Comparison of ENCODE assay signal across 8 mouse cellular contexts in the genomic region with DNA sequence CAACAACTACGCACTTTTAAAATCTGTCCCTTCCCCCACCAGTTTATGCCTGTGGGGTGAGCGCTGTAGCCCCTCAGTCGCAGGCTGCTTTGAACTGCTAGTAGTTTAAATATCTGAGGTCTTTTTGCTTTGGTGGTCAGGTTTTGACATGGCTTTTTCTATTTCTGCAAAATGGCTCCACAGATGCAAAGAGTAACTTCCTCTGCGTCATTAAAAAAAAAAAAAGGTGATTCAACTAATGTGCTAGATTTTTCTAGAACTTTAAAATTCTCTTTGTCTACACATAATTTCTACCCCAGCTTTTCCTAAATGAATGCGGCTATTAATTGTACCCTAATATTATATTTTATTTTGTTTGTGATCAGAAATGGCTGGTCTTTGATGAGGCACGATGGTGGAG. TPM values are rescaled to one million over a fixed set of nuclear protein-coding genes. Genes with fewer than 3 reads are reported as not detected.
DNase-seq lines count a peak whose midpoint lies in the region; ATAC-seq and TF ChIP-seq lines count a peak whose summit lies in the region.

No protein-coding gene starts in this region.

- no peak overlapping the region; the same call in 1 of the 2 replicates for H3K9ac ChIP-seq in lung, embryonic 14.5 days
- H3K9ac ChIP-seq in limb, embryonic 12.5 days (replicated peaks), result no peak overlapping the region
- no peak overlapping the region for H3K9ac ChIP-seq in neural tube, embryonic 15.5 days (replicated peaks)

- H3K27ac ChIP-seq in lung, embryonic 14.5 days (ENCODE audit: low read depth), result peak overlapping the region; percentile 86
- peak overlapping the region; percentile 87 for H3K27ac ChIP-seq in embryonic fibroblast, embryonic 13.5 days (ENCODE audit: insufficient read depth, low read length)
- peak overlapping the region; percentile 86 for H3K27ac ChIP-seq in limb, embryonic 12.5 days
- peak overlapping the region; percentile 91 for H3K27ac ChIP-seq in neural tube, embryonic 15.5 days (replicated peaks)

- peak overlapping the region; percentile 54 for H3K4me2 ChIP-seq in lung, embryonic 14.5 days
- H3K4me2 ChIP-seq in limb, embryonic 12.5 days, result peak overlapping the region; percentile 41
- H3K4me2 ChIP-seq in neural tube, embryonic 15.5 days, result peak overlapping the region; percentile 65

- H3K9me3 ChIP-seq in lung, embryonic 14.5 days (ENCODE audit: low read depth, low read length), result no peaks in the 10 kb centered on the region
- H3K9me3 ChIP-seq in limb, embryonic 12.5 days, result no peaks in the 10 kb centered on the region
- no peaks in the 10 kb centered on the region for H3K9me3 ChIP-seq in neural tube, embryonic 15.5 days (replicated peaks)

- DNase-seq in lung, embryonic 14.5 days, result no peak
- DNase-seq in lung, adult 18-20 months, result no peak
- DNase-seq in adrenal gland, adult 18-20 months (ENCODE audit: low spot score in 2 of 2), result no peak
- no peak for DNase-seq in adrenal gland, postnatal 36 days
- no peak for DNase-seq in layer of hippocampus, adult 9-10 months (ENCODE audit: low spot score)

- WGBS in lung, embryonic 14.5 days, result 26% methylated on average over 6 of the region's 6 CpGs
- 28% methylated on average over 6 of the region's 6 CpGs for WGBS in limb, embryonic 12.5 days
- WGBS in neural tube, embryonic 15.5 days, result 33% methylated on average over 6 of the region's 6 CpGs

- H3K4me1 ChIP-seq in lung, embryonic 14.5 days (ENCODE audit: insufficient read depth), result no peaks in the 10 kb centered on the region
- peaks cover 2% of the 10 kb centered on the region; the same call in 1 of the 2 replicates for H3K4me1 ChIP-seq in embryonic fibroblast, embryonic 13.5 days (ENCODE audit: control insufficient read depth, insufficient read depth, low read length)
- H3K4me1 ChIP-seq in limb, embryonic 12.5 days (replicated peaks), result 0 out of 2 replicates have a peak, but pooled peaks cover 7% of the 10 kb centered on the region
- H3K4me1 ChIP-seq in neural tube, embryonic 15.5 days, result peaks cover 27% of the 10 kb centered on the region

- TF ChIP-seq CTCF in lung, embryonic 14.5 days (IDR thresholded peaks at IDR 0.05; ENCODE audit: low read depth), result no peak
- TF ChIP-seq CTCF in embryonic fibroblast, embryonic 13.5 days (IDR thresholded peaks at IDR 0.05; ENCODE audit: borderline replicate concordance, insufficient read depth, low read length), result no peak

- H3K27me3 ChIP-seq in lung, embryonic 14.5 days (ENCODE audit: insufficient read depth, low read length), result peaks cover 15% of the 10 kb centered on the region; the same call in 1 of the 2 replicates
- H3K27me3 ChIP-seq in limb, embryonic 12.5 days, result peaks cover 84% of the 10 kb centered on the region
- peaks cover 55% of the 10 kb centered on the region for H3K27me3 ChIP-seq in neural tube, embryonic 15.5 days (replicated peaks)

- H3K4me3 ChIP-seq in lung, embryonic 14.5 days (ENCODE audit: low read depth, low read length), result peak overlapping the region; percentile 62
- peak overlapping the region; percentile 16; the same call in 1 of the 2 replicates for H3K4me3 ChIP-seq in embryonic fibroblast, embryonic 13.5 days (ENCODE audit: insufficient read depth, low read length)
- peak overlapping the region; percentile 62 for H3K4me3 ChIP-seq in limb, embryonic 12.5 days (replicated peaks)
- H3K4me3 ChIP-seq in neural tube, embryonic 15.5 days (replicated peaks), result peak overlapping the region; percentile 55

- ATAC-seq in lung, embryonic 14.5 days (ENCODE audit: insufficient read depth), result no peak
- no peak for ATAC-seq in limb, embryonic 12.5 days (ENCODE audit: insufficient number of reproducible peaks, insufficient read depth, low FRiP score, low TSS enrichment, low read depth)
- no peak for ATAC-seq in neural tube, embryonic 15.5 days (ENCODE audit: low FRiP score)

- no peak for TF ChIP-seq POLR2A in embryonic fibroblast, embryonic 13.5 days (IDR thresholded peaks at IDR 0.05; ENCODE audit: low read depth, low read length)

- H3K36me3 ChIP-seq in lung, embryonic 14.5 days (ENCODE audit: insufficient read depth), result peaks cover 19% of the 10 kb centered on the region; the same call in 1 of the 2 replicates
- H3K36me3 ChIP-seq in limb, embryonic 12.5 days, result peaks cover 23% of the 10 kb centered on the region; the same call in 1 of the 2 replicates
- H3K36me3 ChIP-seq in neural tube, embryonic 15.5 days, result peaks cover 11% of the 10 kb centered on the region; the same call in 1 of the 2 replicates

RNA-seq across cellular contexts. Expression of a gene that starts 0.7 kb away (rescaled TPM):
- 23.1 and 26.0 TPM in 2 replicates for polyA plus RNA-seq in lung, embryonic 14.5 days (2014; fragmentation: Nextera tagmentation; extraction: Ambion mirVana)
- polyA plus RNA-seq in embryonic fibroblast, embryonic 13.5 days (2011; ENCODE audit: insufficient read length, low read depth, missing spikeins), result 36.1 and 38.6 TPM in 2 replicates
- 41.3 and 41.9 TPM in 2 replicates for polyA plus RNA-seq in limb, embryonic 12.5 days (2016; fragmentation: Nextera tagmentation; extraction: Ambion mirVana)
- 56.9 and 71.6 TPM in 2 replicates for polyA plus RNA-seq in neural tube, embryonic 15.5 days (2015; fragmentation: Nextera tagmentation; extraction: Ambion mirVana)
- total RNA-seq in adrenal gland, adult 18-20 months (2021), result 10 to 100 TPM; 47.9 to 52.8 TPM
- total RNA-seq in adrenal gland, postnatal 36 days (2021), result 10 to 100 TPM; 43.3 to 53.9 TPM

RNA-seq across cellular contexts. Expression of a gene that starts 15.6 kb away (rescaled TPM):
- 13.8 and 14.8 TPM in 2 replicates for polyA plus RNA-seq in lung, embryonic 14.5 days (2014; fragmentation: Nextera tagmentation; extraction: Ambion mirVana)
- polyA plus RNA-seq in embryonic fibroblast, embryonic 13.5 days (2011; ENCODE audit: insufficient read length, low read depth, missing spikeins), result 8.7 and 9.1 TPM in 2 replicates
- 24.8 and 27.0 TPM in 2 replicates for polyA plus RNA-seq in limb, embryonic 12.5 days (2016; fragmentation: Nextera tagmentation; extraction: Ambion mirVana)
- 30.0 and 32.4 TPM in 2 replicates for polyA plus RNA-seq in neural tube, embryonic 15.5 days (2015; fragmentation: Nextera tagmentation; extraction: Ambion mirVana)
- total RNA-seq in adrenal gland, adult 18-20 months (2021), result 1 to 10 TPM; 8.9 to 9.1 TPM
- total RNA-seq in adrenal gland, postnatal 36 days (2021), result 1 to 10 TPM; 8.7 to 9.8 TPM

RNA-seq across cellular contexts. Expression of a gene that starts 25.6 kb away (rescaled TPM):
- 4.5 and 5.4 TPM in 2 replicates for polyA plus RNA-seq in lung, embryonic 14.5 days (2014; fragmentation: Nextera tagmentation; extraction: Ambion mirVana)
- polyA plus RNA-seq in embryonic fibroblast, embryonic 13.5 days (2011; ENCODE audit: insufficient read length, low read depth, missing spikeins), result 10.3 and 10.8 TPM in 2 replicates
- 4.1 and 5.8 TPM in 2 replicates for polyA plus RNA-seq in limb, embryonic 12.5 days (2016; fragmentation: Nextera tagmentation; extraction: Ambion mirVana)
- polyA plus RNA-seq in neural tube, embryonic 15.5 days (2015; fragmentation: Nextera tagmentation; extraction: Ambion mirVana), result 8.4 and 8.5 TPM in 2 replicates
- total RNA-seq in adrenal gland, adult 18-20 months (2021), result 1 to 10 TPM; 1.1 to 1.5 TPM
- 1 to 10 TPM; 2.0 TPM for total RNA-seq in adrenal gland, postnatal 36 days (2021)
